Mouse (Mus musculus) adrenal gland, adult (tissue): Measurements from ENCODE around the gene Mbd6.

Experiments used
- DNase-seq, 2 experiments: peaks; one replicate each; pipeline ENCODE4 v3.0.0; 2022 to 2023; ENCODE audit warnings: low spot score in 1 of 2; ENCODE audit not compliant: inconsistent age in 2 of 2

The Mbd6 gene

DNA sequence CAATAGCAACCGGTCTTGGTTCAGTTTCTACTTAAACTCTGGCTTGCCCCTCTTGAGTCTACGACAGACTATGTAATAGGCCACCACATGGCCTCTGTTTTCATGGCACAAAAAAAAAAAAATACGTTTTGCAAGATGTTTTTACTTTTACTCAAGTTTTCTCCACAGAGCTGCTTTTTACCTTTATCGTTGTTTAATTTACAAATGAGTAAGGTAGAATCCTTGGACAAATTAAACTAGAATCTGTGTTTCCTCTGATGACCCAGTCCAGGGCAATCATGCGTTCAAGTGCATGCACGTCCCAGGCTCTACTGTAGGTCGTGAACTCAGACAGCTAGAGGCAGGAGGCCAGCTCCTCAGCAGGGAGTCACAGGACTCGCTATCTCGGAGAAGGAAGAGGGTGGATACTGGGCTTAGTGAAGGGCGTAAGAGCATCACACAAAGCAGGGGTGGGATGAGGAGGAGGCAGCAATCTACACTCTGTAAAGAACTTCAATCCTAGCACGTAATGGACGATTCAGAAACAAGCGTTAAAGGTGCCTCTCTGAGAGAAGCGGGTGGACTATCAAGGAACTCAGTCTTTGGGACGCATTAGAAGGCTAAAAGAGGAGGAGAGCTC is 864 bp upstream of the Mbd6 start:
- DNase-seq: peak in 1 of 2 experiments; percentile 66

DNA sequence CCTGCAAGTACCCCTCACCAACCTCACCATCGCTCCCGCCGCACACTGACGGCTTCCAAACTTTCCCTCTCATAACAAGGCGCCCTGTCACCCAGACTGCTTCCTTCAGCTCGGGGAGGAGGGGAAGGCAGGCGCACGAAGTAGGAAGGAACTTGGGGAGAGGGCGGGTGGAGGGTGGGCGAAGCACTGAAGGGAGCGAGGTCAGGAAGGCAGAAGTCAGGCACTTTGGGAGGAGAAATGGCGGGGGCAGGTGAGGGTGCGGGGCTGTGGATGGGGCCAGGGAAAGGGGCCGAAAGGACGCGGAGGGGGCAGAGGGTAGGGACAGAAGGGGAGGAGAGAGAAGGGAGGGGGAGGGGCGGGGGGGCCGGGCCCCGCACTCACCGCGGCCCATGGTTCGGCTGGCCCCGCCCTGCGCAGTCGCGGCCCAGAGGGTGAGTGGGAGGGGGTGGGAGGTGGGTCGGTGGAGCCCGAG is 454 bp downstream of the Mbd6 start:
- no peak for DNase-seq

DNA sequence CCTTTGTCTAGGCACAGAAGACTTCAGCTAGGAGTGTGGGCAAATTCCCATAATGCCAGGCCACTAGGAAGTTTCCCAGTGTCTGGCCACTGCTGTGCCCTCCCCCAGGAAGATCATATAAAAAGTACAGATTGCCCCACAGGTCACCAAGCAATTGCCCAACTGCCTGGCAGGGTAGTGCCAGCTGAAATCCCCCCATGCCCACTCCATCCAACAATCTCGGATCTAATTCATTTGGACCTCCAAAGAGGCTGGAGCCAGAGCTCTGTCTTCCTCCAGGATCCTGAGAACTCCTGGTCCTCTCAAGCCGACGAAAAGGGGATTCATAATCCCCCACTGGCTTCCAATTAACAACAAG is 903 bp downstream of the Mbd6 start:
- DNase-seq: no peak

DNA sequence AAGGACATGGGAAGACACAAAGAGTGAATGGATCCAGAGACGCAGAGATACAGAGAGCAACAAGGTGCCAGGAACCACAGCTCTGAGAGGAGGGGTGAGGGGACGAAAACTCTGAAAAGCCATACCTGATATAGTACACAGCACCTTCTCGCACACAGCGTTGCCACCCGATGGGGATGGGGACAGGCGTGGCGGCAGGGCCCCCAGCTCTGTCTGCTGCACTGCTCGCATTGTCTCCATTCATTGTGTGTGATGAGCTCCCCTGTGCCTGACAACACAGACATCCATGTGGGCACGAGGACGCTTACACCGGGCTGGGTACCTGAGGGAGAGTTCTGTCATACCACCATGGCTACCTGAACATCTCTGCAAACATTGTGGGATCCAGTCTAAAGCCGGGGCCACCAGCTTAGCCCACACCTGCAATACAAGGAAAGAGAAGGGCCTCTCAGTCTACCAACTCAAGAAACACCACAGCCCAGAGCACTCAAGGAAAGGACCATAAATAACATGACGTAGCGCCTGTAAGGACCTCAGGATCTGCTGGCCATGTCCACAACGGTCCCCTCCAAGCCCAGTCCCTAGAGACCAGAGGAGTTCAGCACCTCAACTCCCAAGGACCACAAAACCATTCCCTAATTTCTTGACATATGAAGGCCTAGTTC is 1.4 kb downstream of the Mbd6 start:
- peak in 1 of 2 experiments; percentile 42 for DNase-seq

DNA sequence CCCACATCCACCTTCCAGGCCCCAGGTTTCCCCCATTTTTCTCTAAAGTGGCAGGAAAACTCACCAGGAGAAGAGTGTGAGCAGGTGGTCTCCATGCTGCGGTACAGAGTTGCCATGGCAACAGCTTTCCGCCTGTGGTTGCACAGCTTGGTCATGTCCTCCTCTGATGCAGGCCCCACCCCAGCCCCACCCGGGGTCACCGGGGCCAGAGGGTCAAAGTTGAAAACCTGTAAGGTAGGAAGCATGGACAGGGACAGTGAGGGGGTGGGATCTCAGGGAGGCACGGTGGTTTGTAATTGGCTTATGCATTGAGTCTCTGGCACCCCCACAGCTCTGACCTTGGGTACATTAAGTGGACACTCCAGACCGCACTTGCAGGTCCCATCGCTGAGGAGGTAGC is 2.1 kb downstream of the Mbd6 start:
- peak; percentile 49 to 58 for DNase-seq

DNA sequence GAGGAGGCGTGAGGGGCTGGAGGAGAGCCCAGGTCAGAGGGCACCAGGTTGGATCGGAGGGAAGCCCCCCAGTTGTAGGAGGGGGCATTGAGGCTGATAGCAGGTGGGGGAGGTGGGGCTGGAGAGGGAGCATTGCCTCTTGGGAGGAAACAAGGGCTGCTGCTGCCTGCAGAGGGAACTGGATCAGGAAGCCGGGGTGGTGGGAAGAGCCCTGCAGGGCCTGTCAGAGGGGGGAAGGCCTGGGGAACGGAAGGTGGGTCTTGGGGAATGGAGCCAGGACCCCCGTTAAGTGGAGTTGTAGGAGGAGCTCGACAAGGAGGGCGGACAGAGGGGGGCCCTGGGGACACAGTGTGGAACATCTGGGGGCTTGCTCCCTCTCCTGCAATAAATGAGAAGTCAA is 2.6 kb downstream of the Mbd6 start:
- peak in 1 of 2 experiments; percentile 28 for DNase-seq

DNA sequence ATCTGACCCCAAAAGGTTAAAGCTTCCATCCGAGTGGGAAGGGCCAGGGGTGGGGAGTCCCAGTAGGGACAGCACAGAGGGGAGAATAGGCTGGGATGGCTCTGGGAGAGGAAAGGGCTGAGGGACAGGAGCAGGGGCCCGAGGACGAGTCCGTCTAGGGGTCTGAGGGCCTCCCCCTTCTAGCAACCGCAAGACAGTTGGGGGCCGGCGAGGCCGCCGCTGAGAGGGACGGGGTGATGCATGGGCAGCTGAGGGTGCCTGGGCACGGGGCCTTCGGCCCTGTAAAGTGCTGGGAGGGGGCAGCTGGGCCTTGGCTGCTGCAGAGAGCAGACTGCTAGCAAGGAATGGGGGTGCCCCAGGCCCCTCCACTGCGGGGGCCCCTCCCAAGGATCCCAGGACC is 3.2 kb downstream of the Mbd6 start:
- DNase-seq: peak; percentile 31 to 41

DNA sequence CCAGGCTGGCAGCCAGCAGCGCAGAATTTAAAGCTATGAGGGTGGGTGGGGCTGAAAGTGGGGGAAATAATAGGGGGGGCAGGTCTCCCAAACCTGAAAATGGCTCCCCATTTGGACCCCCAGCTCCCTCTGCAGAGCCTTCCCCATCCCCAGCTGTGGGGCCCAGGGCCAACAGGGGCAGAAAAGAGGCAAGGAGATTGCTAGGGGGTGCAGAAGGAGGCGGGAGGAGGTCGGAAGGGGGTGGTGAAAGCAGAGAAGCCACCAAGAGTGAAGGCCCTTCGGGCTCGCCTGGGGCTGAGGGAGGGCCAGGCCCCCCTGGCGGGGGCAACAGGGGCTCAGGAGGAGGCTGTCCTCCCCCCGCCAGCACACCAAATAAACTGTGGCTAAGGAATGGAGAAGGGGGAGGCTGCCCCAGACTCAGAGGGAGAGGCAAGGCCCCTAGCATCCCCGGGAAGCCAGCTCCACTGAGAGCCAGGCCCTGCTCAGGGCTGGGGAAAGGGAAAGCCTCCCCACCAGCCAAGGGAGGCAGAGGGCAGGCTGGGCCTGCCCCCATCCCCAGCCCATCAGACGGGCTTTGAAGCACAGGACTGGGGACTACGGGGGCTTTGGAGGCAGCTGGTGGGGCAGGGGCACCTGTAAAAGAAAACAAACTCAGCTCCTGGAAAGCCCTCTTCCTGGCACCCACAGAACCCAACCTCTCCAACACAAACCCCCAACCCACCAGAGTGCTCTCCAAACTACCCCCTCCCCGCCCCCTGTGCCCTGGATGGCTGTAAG is 3.9 kb downstream of the Mbd6 start:
- peak in 1 of 2 experiments; percentile 13 for DNase-seq

DNA sequence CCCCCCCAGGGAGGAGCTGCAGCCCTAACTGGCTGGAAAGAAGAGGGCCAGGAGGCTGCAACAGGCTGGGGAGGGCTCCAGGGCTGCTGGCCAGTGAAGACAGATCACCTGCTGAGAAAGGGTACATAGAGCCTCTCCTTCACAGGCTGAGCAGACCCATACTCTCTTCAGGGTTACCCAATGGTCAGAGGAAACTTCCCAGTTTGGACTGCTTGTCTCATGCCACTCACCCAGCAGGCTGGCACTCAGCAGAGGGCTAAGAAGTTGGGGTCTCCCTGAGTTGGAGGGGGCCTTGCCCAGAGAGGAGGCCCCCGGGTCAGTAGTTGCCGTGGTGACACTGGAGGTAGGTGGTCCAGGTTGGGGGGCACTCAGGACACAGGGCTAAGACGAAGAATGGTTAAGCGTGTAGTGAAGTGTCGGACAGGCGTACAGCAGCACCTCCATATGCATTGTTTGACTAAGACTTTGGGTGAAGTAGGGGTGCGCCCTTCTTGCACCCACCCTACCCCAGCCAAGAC is 4.7 kb downstream of the Mbd6 start:
- peak in 1 of 2 experiments; percentile 10 for DNase-seq

DNA sequence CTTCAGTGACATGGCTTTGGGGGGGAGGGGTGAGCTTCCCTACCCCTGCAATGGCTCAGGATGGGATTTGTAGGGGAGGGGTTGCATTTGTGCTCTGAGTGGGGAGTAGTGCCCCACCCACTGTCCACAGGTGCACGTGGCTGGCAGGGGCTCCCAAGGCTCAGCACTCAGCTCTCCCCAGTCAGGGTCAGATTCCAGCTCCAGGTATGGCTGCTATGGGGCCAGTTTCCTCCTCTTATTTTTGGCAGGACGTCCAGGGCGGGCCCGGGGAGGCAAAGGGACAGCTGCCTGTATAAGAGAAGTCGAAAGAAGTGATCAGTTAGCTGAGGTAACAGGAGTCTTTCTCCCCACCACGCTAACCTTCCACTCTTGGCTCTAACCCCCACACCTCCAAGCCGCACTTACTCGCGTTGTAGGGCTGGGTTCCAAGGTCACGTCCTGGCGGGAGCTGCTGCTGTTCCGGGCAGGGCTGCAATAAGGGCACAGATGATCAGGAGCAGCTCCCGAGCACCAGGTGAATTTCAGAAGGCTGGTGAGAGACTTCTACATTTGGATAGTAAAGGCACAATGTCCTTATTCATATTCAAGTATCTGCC is 6.1 kb downstream of the Mbd6 start:
- DNase-seq: peak; percentile 36 to 77

DNA sequence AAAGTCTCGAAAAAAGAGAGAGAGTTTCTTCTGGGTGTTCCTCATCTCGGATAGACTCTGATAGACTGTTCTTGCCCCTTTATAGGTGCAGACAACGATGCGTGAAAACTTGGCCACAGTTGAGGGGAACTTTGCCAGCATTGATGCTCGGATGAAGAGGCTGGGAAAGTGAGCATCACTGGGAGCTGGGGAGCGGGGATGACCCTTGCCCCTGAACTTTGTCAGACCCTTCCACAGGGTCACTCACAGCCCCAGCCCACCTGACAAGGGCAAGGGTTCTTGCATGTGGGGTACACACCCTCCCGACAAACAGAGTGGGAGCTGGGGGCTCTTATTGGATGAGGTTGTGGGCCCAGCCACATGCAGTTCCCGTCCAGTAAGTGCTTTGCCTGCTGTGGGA is 7.5 kb downstream of the Mbd6 start:
- DNase-seq: no peak

DNA sequence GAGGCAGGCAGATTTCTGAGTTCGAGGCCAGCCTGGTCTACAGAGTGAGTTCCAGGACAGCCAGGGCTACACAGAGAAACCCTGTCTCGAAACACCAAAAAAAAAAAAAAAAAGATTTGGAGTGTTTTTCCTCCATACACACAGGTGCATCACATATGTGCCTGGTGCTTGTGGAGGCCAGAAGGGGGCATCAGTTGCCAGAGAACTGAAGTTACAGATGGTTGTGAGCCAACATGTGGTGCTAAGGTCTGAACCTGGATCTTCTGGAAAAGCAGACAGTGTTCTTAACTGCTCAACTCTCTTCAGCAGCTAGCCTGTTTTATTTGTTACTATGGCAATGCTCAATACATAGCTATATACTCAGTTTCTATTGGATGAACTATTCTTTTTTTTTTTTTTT is 9.1 kb downstream of the Mbd6 start:
- DNase-seq: no peak

DNA sequence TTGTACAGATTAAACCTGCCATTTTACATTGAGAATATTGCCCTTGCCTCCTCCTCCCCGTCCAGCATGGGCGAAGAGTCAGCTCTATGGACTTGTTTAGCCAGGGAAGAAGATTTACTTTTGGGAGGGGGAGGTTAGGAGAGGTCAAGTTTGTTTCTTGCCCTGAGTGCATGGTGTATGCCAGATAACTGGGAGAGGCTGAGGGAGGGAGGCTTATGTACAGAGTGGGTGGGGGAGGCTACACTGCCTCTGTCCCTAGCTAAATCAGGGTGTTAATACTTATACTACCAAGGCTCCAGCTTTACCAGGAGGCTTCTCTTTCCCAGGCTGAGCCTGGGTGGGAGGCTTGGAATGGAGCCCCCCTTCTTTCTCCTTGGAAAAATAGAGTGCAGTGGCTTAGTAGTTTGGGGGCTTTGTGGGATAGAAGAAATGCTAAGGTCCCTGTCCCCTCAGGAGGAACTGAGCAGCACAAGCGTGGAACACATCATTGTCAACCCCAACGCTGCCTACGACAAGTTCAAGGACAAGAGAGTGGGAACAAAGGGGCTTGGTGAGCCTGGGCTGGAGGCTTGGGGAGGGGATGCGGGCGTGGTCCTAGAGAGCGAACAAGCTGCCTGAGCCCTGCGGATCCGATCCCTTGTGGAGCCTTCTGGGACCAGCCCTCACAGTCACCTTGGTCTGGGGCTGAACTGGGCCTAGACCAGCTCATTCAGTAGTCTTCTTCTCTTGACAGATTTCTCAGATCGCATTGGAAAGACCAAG is 14.4 kb downstream of the Mbd6 start:
- no peak for DNase-seq

DNA sequence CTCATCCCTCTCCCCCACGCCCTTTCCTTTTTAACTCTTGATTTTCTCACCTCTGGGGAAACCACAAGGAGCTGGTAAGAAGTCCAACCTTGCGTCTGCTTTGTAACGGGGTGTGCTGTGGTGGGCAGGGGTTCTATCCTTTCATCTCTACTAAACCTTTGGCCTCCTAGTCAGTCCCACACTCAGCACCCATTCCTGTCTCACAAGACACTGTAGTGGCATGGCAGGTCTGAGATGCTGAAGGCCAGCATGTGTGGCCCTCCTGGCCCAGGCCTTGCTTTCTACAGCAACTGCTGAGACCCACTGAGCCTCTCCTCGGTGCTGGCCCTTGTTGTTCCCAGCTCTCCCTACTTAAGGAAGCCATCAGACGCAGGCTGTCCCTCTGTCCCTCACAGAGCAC is 16.4 kb downstream of the Mbd6 start:
- no peak for DNase-seq

DNA sequence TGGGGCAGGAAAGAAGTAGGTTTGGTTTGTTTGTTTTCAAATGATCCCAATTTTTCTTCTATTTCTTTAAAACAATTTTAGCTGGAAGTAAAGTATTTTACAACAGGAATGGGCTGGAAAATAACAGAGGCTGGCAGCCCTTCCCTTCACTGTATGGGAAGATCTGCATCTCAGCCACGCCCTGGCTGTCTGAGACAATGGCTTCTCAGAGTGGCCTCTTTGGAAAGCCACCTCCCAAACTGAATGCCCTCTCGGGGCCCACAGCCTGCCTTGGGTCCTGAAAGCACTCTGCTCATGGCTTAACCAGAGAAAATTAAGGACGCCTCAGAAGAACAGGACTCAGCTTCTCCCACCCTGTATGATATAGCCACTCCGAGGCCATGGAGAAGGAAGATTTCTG is 18.9 kb downstream of the Mbd6 start:
- no peak for DNase-seq

DNA sequence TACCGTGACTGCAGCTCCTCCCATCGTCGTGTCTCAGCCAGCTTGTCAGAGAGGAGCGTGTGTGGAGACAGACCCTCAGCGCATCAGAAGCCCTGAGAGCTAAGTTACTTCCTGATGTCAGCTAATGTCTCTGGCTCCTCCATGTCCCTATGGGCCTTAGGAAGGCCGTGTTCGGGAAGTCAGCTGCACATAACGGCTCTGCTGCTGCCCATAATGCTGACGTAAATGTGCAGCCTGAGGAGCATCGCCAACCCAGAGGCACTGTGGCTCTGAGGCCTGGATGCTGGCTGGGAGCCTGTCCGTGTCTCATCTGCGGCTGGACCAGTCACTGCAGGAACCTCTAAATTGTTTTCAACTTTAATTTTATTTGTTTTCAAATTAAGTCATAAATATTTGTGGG is 19.8 kb downstream of the Mbd6 start:
- DNase-seq: peak in 1 of 2 experiments; percentile 26

DNA sequence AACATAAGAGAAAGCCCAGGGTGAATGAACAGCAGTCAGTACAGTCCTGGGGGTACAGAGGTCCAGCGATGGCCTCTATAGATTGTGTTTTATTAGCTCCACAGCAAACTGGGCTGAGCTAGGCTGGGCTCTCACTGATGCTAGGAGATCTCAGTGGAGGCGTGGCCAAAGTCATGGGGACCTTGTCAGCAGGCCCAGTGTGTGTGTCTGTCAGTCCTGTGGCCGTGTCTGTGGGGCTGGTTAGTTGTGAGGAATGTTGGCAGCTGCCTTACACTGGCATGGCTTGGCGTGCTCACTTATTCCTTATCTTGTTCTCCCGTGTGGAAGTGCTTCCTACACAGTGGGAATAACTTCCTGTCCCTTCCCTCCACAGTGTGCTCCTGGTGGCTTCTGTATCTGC is 20.4 kb downstream of the Mbd6 start:
- DNase-seq: no peak

DNA sequence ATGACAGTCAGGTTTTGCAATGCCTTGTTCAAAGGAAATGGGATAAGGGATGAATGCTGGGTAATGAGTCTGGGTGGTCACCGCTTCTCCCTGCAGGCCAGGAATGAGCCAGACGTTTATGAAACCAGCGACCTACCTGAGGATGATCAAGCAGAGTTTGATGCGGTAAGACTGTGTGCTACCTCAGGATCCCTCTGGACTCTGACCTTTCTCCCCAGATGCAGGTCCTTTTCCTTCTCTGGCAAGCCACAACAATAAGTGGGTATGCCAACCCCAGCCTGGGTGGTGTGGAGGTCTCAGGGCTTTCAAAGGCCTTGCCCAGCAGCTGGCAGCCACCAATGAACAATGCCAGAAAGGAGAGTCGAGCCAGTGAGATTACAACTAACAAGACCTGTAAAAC is 21.5 kb downstream of the Mbd6 start:
- DNase-seq: no peak

DNA sequence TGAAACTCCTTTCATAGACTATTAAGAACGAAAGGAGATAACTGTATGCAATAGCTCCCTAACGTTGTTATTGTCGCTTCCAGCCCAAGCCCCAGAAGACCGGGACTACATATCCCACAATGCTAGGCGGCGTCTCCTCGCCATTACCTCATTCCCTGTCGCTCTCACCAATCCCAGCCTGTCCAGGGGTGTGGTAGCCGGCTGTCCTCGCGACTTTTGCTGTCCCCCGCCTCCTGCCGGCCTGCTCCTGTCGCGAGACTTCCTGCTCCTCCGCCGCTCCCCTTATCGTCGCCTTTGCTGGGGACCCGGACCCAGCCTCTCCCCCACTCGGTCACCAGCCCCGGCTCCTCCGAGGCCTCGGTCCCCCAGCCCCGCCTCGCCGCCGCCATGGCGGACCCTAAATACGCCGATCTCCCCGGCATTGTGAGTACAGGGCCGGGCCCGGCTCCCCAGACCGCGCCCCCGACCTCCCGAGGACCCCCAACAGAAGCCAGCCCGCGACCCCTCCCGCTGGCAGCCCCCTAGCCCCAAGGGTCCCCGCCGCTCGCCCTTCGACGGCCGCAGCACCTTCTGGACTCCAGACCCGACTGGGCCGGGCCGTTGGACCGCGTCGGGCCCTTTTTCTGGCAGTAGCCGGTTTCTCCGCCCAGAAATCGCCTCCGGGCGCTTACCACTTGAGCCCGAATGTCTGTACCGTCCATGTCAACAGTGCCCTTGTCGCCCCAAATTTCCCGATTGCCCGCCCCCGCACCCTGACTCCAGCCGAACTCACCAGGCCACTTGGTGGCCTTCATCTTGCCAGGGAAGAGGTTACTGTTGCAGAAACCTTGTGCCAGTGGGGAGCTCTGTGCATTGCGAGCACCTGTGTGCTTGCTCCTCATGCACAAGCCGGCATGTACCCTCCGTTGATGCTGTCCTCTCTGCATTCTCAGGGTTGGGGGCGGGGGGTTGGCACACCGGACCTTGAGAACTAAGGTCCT is 22.4 kb downstream of the Mbd6 start, which contains the start of gene Dctn2:
Dctn2 (plus strand) TSS at position 257 of the 980 bp plus-strand sequence.
- DNase-seq: peak; percentile 97

DNA sequence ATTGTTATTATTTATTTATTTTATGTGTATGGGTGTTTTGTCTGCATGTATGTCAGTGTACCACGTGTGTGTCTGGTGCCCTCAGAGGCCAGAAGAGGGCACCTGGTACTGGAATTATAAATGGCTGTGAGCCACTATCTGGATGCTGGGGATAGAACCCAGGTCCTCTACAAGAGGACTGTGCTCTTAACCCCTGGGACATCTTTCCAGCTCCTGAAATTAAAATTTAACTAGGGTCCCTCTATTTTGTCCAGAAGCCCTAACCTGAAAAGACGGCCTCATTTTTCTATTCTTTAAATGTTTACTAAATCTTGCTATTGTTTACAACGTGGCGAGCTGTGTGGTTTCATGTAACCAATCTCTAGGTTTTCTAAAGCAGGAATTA is 23.1 kb downstream of the Mbd6 start:
- DNase-seq: no peak
